Mouse (Mus musculus) liver, postnatal 0 days (tissue): ENCODE measurements around the gene Fuz.

ENCODE experiments used
- CTCF ChIP-seq: sonication (generic); IDR thresholded peaks from 2 replicates; pipeline ENCODE4 v1.5.1; 2016; ENCODE audit warnings: antibody characterized with exemption, low read depth
- EP300 ChIP-seq: IDR thresholded peaks from 2 replicates; pipeline ENCODE4 v1.6.1; 2016; ENCODE audit warnings: antibody characterized with exemption, low read depth, mild to moderate bottlenecking

DNA sequence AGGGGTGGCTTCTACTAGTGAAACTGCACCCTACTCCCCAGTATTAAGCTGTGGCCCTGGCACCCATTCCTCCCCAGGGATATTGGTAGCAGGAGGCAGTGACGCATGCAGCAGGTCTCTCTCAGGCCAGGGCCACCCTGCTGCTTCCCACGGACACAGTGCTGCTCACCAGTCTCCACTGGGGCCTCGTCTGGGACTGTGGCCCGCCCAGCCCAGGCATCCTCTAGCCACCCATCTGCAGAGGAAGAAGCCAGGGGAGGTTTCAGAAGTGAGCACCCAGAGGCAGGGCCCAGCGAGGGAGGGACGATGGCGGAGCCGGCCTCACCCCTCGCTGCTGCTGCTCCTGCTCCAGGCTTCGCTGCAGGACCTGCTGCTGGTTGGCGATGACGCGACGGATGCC, 32.7 kb upstream of the Fuz start:
- TF ChIP-seq CTCF = no peak
- TF ChIP-seq EP300 = no peak
